Mouse (Mus musculus): ENCODE data around the gene Hmgcl. TPM values are rescaled to one million over a fixed set of nuclear protein-coding genes. Genes with fewer than 3 reads are reported as not detected.

The Hmgcl gene
- polyA plus RNA-seq, 1 experiment from 2014 or later: 99.6 TPM

- WGBS: 89% methylated on average over 8 of the region's 8 CpGs
- ATAC-seq (replicated peaks; ENCODE audit: extremely low read depth, insufficient read depth, low FRiP score): no peak
Observed at GRCm38 (mm10) chr4:135948142-135948541, 1.9 kb downstream of the Hmgcl start.

GRCm38 (mm10) chr4:135949475-135949874 is 3.2 kb downstream of the Hmgcl start:
- H3K27ac ChIP-seq (ENCODE audit: low read length): peak overlapping the region; percentile 9; the same call in 1 of the 2 replicates
- H3K4me1 ChIP-seq (ENCODE audit: control insufficient read depth, insufficient read depth, low read length): peaks cover 19% of the 10 kb centered on the region
- H3K36me3 ChIP-seq (ENCODE audit: control insufficient read depth, insufficient read depth): peaks cover 18% of the 10 kb centered on the region
- no peak overlapping the region for H3K4me2 ChIP-seq (ENCODE audit: low read depth, low read length)
- 76% methylated on average over 10 of the region's 10 CpGs for WGBS
- no peaks in the 10 kb centered on the region for H3K27me3 ChIP-seq (ENCODE audit: control insufficient read depth, insufficient read depth, low read length)
- H3K4me3 ChIP-seq (ENCODE audit: low read length): no peak overlapping the region
- no peak overlapping the region for H3K9ac ChIP-seq (ENCODE audit: low read length)
- no peak for ATAC-seq (replicated peaks; ENCODE audit: extremely low read depth, insufficient read depth, low FRiP score)
- peaks cover 7% of the 10 kb centered on the region; the same call in 1 of the 2 replicates for H3K9me3 ChIP-seq (replicated peaks; ENCODE audit: control insufficient read depth, low read length)

More at GRCm38 (mm10) chr4:135948142-135948541, 1.9 kb downstream of the Hmgcl start:
- Histone ChIP-seq H3K4me1 (ENCODE audit: control insufficient read depth, insufficient read depth, low read length) (peaks cover 24% of the 10 kb centered on the region), H3K9ac (ENCODE audit: low read length) (no peak overlapping the region), H3K9me3 (replicated peaks; ENCODE audit: control insufficient read depth, low read length) (peaks cover 7% of the 10 kb centered on the region; the same call in 1 of the 2 replicates), H3K4me3 (ENCODE audit: low read length) (no peak overlapping the region), H3K27ac (ENCODE audit: low read length) (no peak overlapping the region), H3K36me3 (ENCODE audit: control insufficient read depth, insufficient read depth) (peaks cover 18% of the 10 kb centered on the region), H3K4me2 (ENCODE audit: low read depth, low read length) (no peak overlapping the region), H3K27me3 (ENCODE audit: control insufficient read depth, insufficient read depth, low read length) (no peaks in the 10 kb centered on the region)

GRCm38 (mm10) chr4:135949911-135950310 is 3.7 kb downstream of the Hmgcl start:
- no peak overlapping the region for H3K9ac ChIP-seq (ENCODE audit: low read length)
- H3K27me3 ChIP-seq (ENCODE audit: control insufficient read depth, insufficient read depth, low read length): no peaks in the 10 kb centered on the region
- H3K4me2 ChIP-seq (ENCODE audit: low read depth, low read length): no peak overlapping the region
- H3K36me3 ChIP-seq (ENCODE audit: control insufficient read depth, insufficient read depth): peaks cover 18% of the 10 kb centered on the region
- H3K27ac ChIP-seq (ENCODE audit: low read length): peak overlapping the region; percentile 25
- peak; percentile 25; the same call in 1 of the 2 replicates for ATAC-seq (replicated peaks; ENCODE audit: extremely low read depth, insufficient read depth, low FRiP score)
- H3K4me1 ChIP-seq (ENCODE audit: control insufficient read depth, insufficient read depth, low read length): peaks cover 19% of the 10 kb centered on the region
- H3K9me3 ChIP-seq (replicated peaks; ENCODE audit: control insufficient read depth, low read length): peaks cover 7% of the 10 kb centered on the region; the same call in 1 of the 2 replicates
- H3K4me3 ChIP-seq (ENCODE audit: low read length): no peak overlapping the region
- WGBS: 41% methylated on average over 6 of the region's 6 CpGs

- Histone ChIP-seq H3K9ac (ENCODE audit: low read length) (no peak overlapping the region), H3K4me2 (ENCODE audit: low read depth, low read length) (no peak overlapping the region), H3K27ac (ENCODE audit: low read length) (peak overlapping the region; percentile 25), H3K27me3 (ENCODE audit: control insufficient read depth, insufficient read depth, low read length) (no peaks in the 10 kb centered on the region), H3K4me1 (ENCODE audit: control insufficient read depth, insufficient read depth, low read length) (peaks cover 19% of the 10 kb centered on the region), H3K36me3 (ENCODE audit: control insufficient read depth, insufficient read depth) (peaks cover 18% of the 10 kb centered on the region), H3K9me3 (replicated peaks; ENCODE audit: control insufficient read depth, low read length) (peaks cover 7% of the 10 kb centered on the region; the same call in 1 of the 2 replicates), H3K4me3 (ENCODE audit: low read length) (no peak overlapping the region)
- 73% methylated on average over 6 of the region's 6 CpGs for WGBS
- ATAC-seq (replicated peaks; ENCODE audit: extremely low read depth, insufficient read depth, low FRiP score): no peak
Observed at GRCm38 (mm10) chr4:135950365-135950764, 4.1 kb downstream of the Hmgcl start.

GRCm38 (mm10) chr4:135951505-135951904 is 5.3 kb downstream of the Hmgcl start:
- Histone ChIP-seq H3K27me3 (ENCODE audit: control insufficient read depth, insufficient read depth, low read length) (no peaks in the 10 kb centered on the region), H3K9ac (ENCODE audit: low read length) (no peak overlapping the region), H3K36me3 (ENCODE audit: control insufficient read depth, insufficient read depth) (peaks cover 20% of the 10 kb centered on the region), H3K9me3 (replicated peaks; ENCODE audit: control insufficient read depth, low read length) (peaks cover 7% of the 10 kb centered on the region; the same call in 1 of the 2 replicates), H3K27ac (ENCODE audit: low read length) (no peak overlapping the region), H3K4me3 (ENCODE audit: low read length) (no peak overlapping the region), H3K4me1 (ENCODE audit: control insufficient read depth, insufficient read depth, low read length) (peaks cover 14% of the 10 kb centered on the region), H3K4me2 (ENCODE audit: low read depth, low read length) (no peak overlapping the region)
- no peak for ATAC-seq (replicated peaks; ENCODE audit: extremely low read depth, insufficient read depth, low FRiP score)
- WGBS: 90% methylated on average over 3 of the region's 3 CpGs

GRCm38 (mm10) chr4:135953179-135953578 is 6.9 kb downstream of the Hmgcl start:
- no peak overlapping the region for H3K4me2 ChIP-seq (ENCODE audit: low read depth, low read length)
- 79% methylated on average over 3 of the region's 3 CpGs for WGBS
- no peak for ATAC-seq (replicated peaks; ENCODE audit: extremely low read depth, insufficient read depth, low FRiP score)
- no peak overlapping the region for H3K27ac ChIP-seq (ENCODE audit: low read length)
- no peak overlapping the region for H3K9ac ChIP-seq (ENCODE audit: low read length)
- no peak overlapping the region for H3K4me3 ChIP-seq (ENCODE audit: low read length)
- peaks cover 7% of the 10 kb centered on the region; the same call in 1 of the 2 replicates for H3K9me3 ChIP-seq (replicated peaks; ENCODE audit: control insufficient read depth, low read length)
- H3K4me1 ChIP-seq (ENCODE audit: control insufficient read depth, insufficient read depth, low read length): peaks cover 8% of the 10 kb centered on the region
- H3K36me3 ChIP-seq (ENCODE audit: control insufficient read depth, insufficient read depth): peaks cover 28% of the 10 kb centered on the region
- no peaks in the 10 kb centered on the region for H3K27me3 ChIP-seq (ENCODE audit: control insufficient read depth, insufficient read depth, low read length)

GRCm38 (mm10) chr4:135954241-135954640 is 8.0 kb downstream of the Hmgcl start:
- no peak overlapping the region for H3K27ac ChIP-seq (ENCODE audit: low read length)
- 24% methylated on average over 2 of the region's 2 CpGs for WGBS
- no peaks in the 10 kb centered on the region for H3K27me3 ChIP-seq (ENCODE audit: control insufficient read depth, insufficient read depth, low read length)
- no peak overlapping the region for H3K9ac ChIP-seq (ENCODE audit: low read length)
- no peak overlapping the region for H3K4me2 ChIP-seq (ENCODE audit: low read depth, low read length)
- H3K4me3 ChIP-seq (ENCODE audit: low read length): no peak overlapping the region
- ATAC-seq (replicated peaks; ENCODE audit: extremely low read depth, insufficient read depth, low FRiP score): no peak
- peaks cover 28% of the 10 kb centered on the region for H3K36me3 ChIP-seq (ENCODE audit: control insufficient read depth, insufficient read depth)
- H3K4me1 ChIP-seq (ENCODE audit: control insufficient read depth, insufficient read depth, low read length): peaks cover 3% of the 10 kb centered on the region; the same call in 1 of the 2 replicates
- peaks cover 7% of the 10 kb centered on the region; the same call in 1 of the 2 replicates for H3K9me3 ChIP-seq (replicated peaks; ENCODE audit: control insufficient read depth, low read length)

- Histone ChIP-seq H3K9me3 (replicated peaks; ENCODE audit: control insufficient read depth, low read length) (peaks cover 7% of the 10 kb centered on the region; the same call in 1 of the 2 replicates), H3K4me1 (ENCODE audit: control insufficient read depth, insufficient read depth, low read length) (no peaks in the 10 kb centered on the region), H3K27ac (ENCODE audit: low read length) (no peak overlapping the region), H3K36me3 (ENCODE audit: control insufficient read depth, insufficient read depth) (peaks cover 32% of the 10 kb centered on the region), H3K4me3 (ENCODE audit: low read length) (no peak overlapping the region), H3K9ac (ENCODE audit: low read length) (no peak overlapping the region), H3K4me2 (ENCODE audit: low read depth, low read length) (no peak overlapping the region), H3K27me3 (ENCODE audit: control insufficient read depth, insufficient read depth, low read length) (no peaks in the 10 kb centered on the region)
- WGBS: 88% methylated on average over 9 of the region's 9 CpGs
- no peak for ATAC-seq (replicated peaks; ENCODE audit: extremely low read depth, insufficient read depth, low FRiP score)
Observed at GRCm38 (mm10) chr4:135955886-135956285, 9.6 kb downstream of the Hmgcl start.

- WGBS: 69% methylated on average over 8 of the region's 8 CpGs
- no peak overlapping the region for H3K9ac ChIP-seq (ENCODE audit: low read length)
- peaks cover 15% of the 10 kb centered on the region for H3K36me3 ChIP-seq (ENCODE audit: control insufficient read depth, insufficient read depth)
- H3K4me1 ChIP-seq (ENCODE audit: control insufficient read depth, insufficient read depth, low read length): peaks cover 7% of the 10 kb centered on the region
- no peak overlapping the region for H3K4me2 ChIP-seq (ENCODE audit: low read depth, low read length)
- no peak for ATAC-seq (replicated peaks; ENCODE audit: extremely low read depth, insufficient read depth, low FRiP score)
- H3K9me3 ChIP-seq (replicated peaks; ENCODE audit: control insufficient read depth, low read length): no peaks in the 10 kb centered on the region
- H3K4me3 ChIP-seq (ENCODE audit: low read length): no peak overlapping the region
- no peak overlapping the region for H3K27ac ChIP-seq (ENCODE audit: low read length)
- H3K27me3 ChIP-seq (ENCODE audit: control insufficient read depth, insufficient read depth, low read length): no peaks in the 10 kb centered on the region
Observed at GRCm38 (mm10) chr4:135958354-135958753, 12.1 kb downstream of the Hmgcl start.

Measured in heart, embryonic 16.5 days (tissue).